Mouse (Mus musculus) spleen, adult 2 months (tissue): ENCODE measurements at regions not wholly inside any gene's neighbourhood (a gene's known extent, or its start where the extent isn't known, plus 50 kb on each side); places are given as distances from the start of the nearest gene placed in this dataset.

Source experiments
- DNase-seq, 2 experiments: peaks; one replicate each; pipeline versions ENCODE4 v3.0.0 to v3.0.0-alpha.2; 2012 to 2021; ENCODE audit warnings: low spot score in 2 of 2, low read depth in 1 of 2
- H3K27ac ChIP-seq: fragments of 200-500 bp; 2 replicates; pipeline ENCODE4 v1.5.1; 2012; ENCODE audit warnings: low read length, inconsistent platforms; ENCODE audit not compliant: insufficient read depth
- H3K27me3 ChIP-seq: fragments of 200-500 bp; 2 replicates; pipeline ENCODE4 v1.6.1; 2012; ENCODE audit warnings: mild to moderate bottlenecking, moderate library complexity, low read length, inconsistent platforms; ENCODE audit not compliant: control insufficient read depth, insufficient read depth
- H3K36me3 ChIP-seq: fragments of 200-500 bp; 2 replicates; pipeline ENCODE4 v1.6.1; 2012; ENCODE audit warnings: mild to moderate bottlenecking, low read length, inconsistent platforms; ENCODE audit not compliant: control insufficient read depth, insufficient read depth
- H3K4me1 ChIP-seq: fragments of 200-500 bp; 2 replicates; pipeline ENCODE4 v1.6.1; 2011; ENCODE audit warnings: inconsistent platforms; ENCODE audit not compliant: control insufficient read depth, insufficient read depth, insufficient read length
- H3K4me3 ChIP-seq: fragments of 200-500 bp; 2 replicates; pipeline ENCODE4 v1.5.1; 2011; ENCODE audit warnings: mild to moderate bottlenecking, inconsistent platforms; ENCODE audit not compliant: insufficient read depth, insufficient read length; ENCODE audit errors: extremely low read depth
- CTCF ChIP-seq: fragments of 200-500 bp; IDR thresholded peaks from 2 replicates; pipeline ENCODE4 v1.5.1; 2011; ENCODE audit warnings: mild to moderate bottlenecking, inconsistent platforms; ENCODE audit not compliant: insufficient read depth, insufficient read length, insufficient replicate concordance; ENCODE audit errors: extremely low read depth
- POLR2A ChIP-seq: fragments of 200-500 bp; IDR thresholded peaks from 2 replicates; pipeline ENCODE4 v1.6.1; 2011; ENCODE audit warnings: low read depth, low read length, inconsistent platforms
- WGBS: fragments of 180-500 bp; shearing (Covaris S2); methylation state at CpG from one replicate; pipeline ENCODE4 v1.1.7; 2018; 5-methylcytosine and 5-hydroxymethylcytosine counted together

DNA sequence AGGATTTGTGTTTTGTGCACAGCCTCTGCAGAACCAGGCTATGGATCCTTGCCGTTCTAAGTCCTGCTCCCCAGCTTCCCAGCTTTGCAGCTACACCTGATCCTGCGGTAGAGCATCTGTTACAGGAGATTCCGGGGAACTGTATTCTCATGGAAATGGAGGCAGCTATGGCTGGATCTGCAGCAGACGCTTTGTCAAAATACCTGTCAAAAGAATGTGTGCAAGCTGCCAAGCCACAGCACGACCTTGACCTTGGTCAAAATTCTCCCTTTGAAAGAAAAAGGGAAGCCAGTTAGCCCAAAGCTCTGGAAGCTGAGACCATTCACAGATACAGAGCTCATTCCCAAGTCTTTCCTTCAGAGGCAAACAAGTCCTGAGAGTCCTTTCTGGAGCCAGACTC is 255.3 kb downstream of the Med13l start:
- 70% methylated on average over 5 of the region's 5 CpGs for WGBS
- no peak for DNase-seq
- Histone ChIP-seq H3K4me3 (no peak overlapping the region), H3K36me3 (no peaks in the 10 kb centered on the region), H3K27me3 (no peaks in the 10 kb centered on the region), H3K4me1 (no peaks in the 10 kb centered on the region), H3K27ac (no peak overlapping the region)
- TF ChIP-seq CTCF (no peak), POLR2A (no peak)

GRCm38 (mm10) chr5:118818294-118818693 is 257.8 kb downstream of the Med13l start:
- Histone ChIP-seq H3K36me3 (no peaks in the 10 kb centered on the region), H3K4me1 (no peaks in the 10 kb centered on the region), H3K27me3 (no peaks in the 10 kb centered on the region), H3K4me3 (no peak overlapping the region), H3K27ac (no peak overlapping the region)
- no peak for DNase-seq
- TF ChIP-seq CTCF: no peak
- no peak for TF ChIP-seq POLR2A
- WGBS: 27% methylated on average over 7 of the region's 7 CpGs

DNA sequence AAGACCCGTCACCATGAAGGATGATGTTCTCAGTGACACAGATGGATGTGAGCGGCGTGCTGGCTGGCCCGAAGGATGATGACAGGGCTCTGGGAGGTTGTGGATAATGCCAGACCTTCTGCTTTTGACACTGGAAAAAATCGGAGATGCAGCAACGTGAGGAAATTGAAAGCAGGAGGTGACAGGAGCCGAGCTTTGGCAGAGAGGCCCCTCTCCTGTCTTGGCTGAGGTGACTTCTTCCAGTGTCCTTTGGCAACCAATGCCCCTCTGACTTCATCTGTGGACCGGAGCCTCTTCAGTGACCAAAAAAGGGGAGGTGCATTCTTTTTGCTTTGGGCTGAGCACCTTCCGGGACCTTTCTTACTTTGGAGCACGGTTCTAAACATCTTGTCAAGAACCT is 264.3 kb downstream of the Med13l start:
- H3K27ac ChIP-seq: no peak overlapping the region
- DNase-seq: no peak
- WGBS: 86% methylated on average over 10 of the region's 10 CpGs
- no peaks in the 10 kb centered on the region for H3K4me1 ChIP-seq
- no peaks in the 10 kb centered on the region for H3K36me3 ChIP-seq
- TF ChIP-seq POLR2A: no peak
- no peak overlapping the region for H3K4me3 ChIP-seq
- no peaks in the 10 kb centered on the region for H3K27me3 ChIP-seq

DNA sequence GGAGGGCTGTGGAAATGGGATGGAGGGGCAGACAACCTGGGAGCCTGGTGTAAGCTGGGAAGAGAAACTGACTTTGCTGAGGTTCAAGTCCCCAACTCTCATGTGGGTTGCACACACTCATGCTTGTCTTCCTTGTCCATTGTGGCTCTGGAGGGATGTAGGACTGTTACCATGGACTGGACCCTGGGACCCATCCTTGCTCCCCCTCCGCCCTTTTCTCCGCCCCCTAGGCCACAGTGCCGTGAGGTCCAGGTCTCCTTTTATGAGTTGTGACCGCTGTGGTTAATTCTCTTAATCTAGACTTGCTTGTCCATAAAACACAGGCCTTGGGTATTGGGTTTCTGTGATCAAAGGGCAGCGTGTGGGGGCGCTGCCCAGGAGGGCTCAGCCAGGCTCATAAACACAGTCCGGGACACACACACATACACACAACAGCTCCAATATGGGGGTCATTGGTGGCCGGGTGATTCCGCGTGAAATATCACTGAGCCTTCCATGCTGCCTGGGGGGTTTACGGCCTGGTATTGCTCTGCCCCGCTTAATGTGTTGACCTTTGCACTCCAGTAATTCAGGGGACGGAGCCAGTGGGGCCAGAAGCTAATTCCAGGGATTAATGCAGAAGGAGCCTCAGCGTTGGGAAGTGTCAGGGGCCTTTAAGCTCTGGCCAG is 268.7 kb downstream of the Med13l start:
- no peak for DNase-seq
- H3K27me3 ChIP-seq: no peaks in the 10 kb centered on the region

DNA sequence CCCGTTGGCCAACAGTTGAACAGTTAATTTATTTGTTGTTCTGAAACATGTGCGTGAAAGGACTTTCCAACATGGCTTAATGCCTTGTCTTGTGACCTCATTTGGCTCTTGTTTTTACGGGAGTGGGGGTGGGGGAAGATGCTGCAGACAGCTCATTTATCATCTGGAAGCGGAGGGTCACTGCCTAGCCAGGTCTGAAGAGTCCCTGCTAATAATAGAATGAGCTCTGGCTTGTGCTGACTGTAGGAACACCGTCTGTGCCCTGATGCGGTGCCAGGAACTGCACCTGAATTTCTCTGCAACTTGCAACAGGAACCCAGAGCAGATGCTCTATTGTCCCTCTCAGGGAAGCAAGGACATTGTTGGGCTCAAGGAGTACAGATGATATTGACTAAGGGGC is 272.2 kb downstream of the Med13l start:
- no peak for DNase-seq
- 74% methylated on average over 6 of the region's 6 CpGs for WGBS
- no peaks in the 10 kb centered on the region for H3K36me3 ChIP-seq
- no peaks in the 10 kb centered on the region for H3K4me1 ChIP-seq
- no peak overlapping the region for H3K4me3 ChIP-seq
- H3K27ac ChIP-seq: no peak overlapping the region
- no peak for TF ChIP-seq POLR2A
- TF ChIP-seq CTCF: no peak
- no peaks in the 10 kb centered on the region for H3K27me3 ChIP-seq

More for the DNA sequence above, 268.7 kb downstream of the Med13l start:
- WGBS: 82% methylated on average over 14 of the region's 14 CpGs
- no peaks in the 10 kb centered on the region for H3K36me3 ChIP-seq
- TF ChIP-seq POLR2A (no peak), CTCF (no peak)
- H3K4me1 ChIP-seq: no peaks in the 10 kb centered on the region
- no peak overlapping the region for H3K27ac ChIP-seq
- H3K4me3 ChIP-seq: no peak overlapping the region

- no peak for DNase-seq
- Histone ChIP-seq H3K27ac (no peak overlapping the region), H3K4me1 (no peaks in the 10 kb centered on the region), H3K4me3 (no peak overlapping the region), H3K27me3 (no peaks in the 10 kb centered on the region), H3K36me3 (no peaks in the 10 kb centered on the region)
- WGBS: 81% methylated on average over 5 of the region's 5 CpGs
- TF ChIP-seq CTCF (no peak), POLR2A (no peak)
Observed at GRCm38 (mm10) chr5:118834129-118834528, 273.6 kb downstream of the Med13l start.

GRCm38 (mm10) chr5:118837001-118837400 is 276.5 kb downstream of the Med13l start:
- no peaks in the 10 kb centered on the region for H3K27me3 ChIP-seq

More at GRCm38 (mm10) chr5:118837001-118837400, 276.5 kb downstream of the Med13l start:
- Histone ChIP-seq H3K27ac (no peak overlapping the region), H3K4me3 (no peak overlapping the region), H3K4me1 (no peaks in the 10 kb centered on the region), H3K36me3 (no peaks in the 10 kb centered on the region)
- no peak for TF ChIP-seq CTCF
- no peak for TF ChIP-seq POLR2A
- no peak for DNase-seq
- 41% methylated on average over 1 of the region's 1 CpGs for WGBS
